In genomic region chr1:194626109-194626508, GRCm38 (mm10) we compare ENCODE assay signal across 13 mouse cellular contexts. TPM values are rescaled to one million over a fixed set of nuclear protein-coding genes. Genes with fewer than 3 reads are reported as not detected.
DNase-seq lines count a peak whose midpoint lies in the region; ATAC-seq and TF ChIP-seq lines count a peak whose summit lies in the region.
"Had no signal": no experiment of that assay in that cellular context is flagged by ENCODE, and none has a peak within 500 bp of the region (broad histone marks: within the 10 kb centered on the region; RNA-seq: fewer than 3 reads in every experiment).

No protein-coding gene starts in this region.

- H3K27ac ChIP-seq in hindbrain, embryonic 13.5 days, result no peak overlapping the region
- peak overlapping the region; percentile 8; the same call in 1 of the 2 replicates for H3K27ac ChIP-seq in small intestine, adult 2 months (ENCODE audit: insufficient read depth, low read depth, low read length)
- H3K27ac ChIP-seq: limb, embryonic 12.5 days; midbrain, embryonic 12.5 days had no signal

- 77% methylated on average over 2 of the region's 2 CpGs for WGBS in hindbrain, embryonic 13.5 days
- 47% methylated on average over 2 of the region's 2 CpGs for WGBS in small intestine, adult 2 months

- H3K36me3 ChIP-seq in hindbrain, embryonic 13.5 days, result 0 out of 2 replicates have a peak, but pooled peaks cover 3% of the 10 kb centered on the region
- H3K36me3 ChIP-seq in small intestine, adult 2 months (ENCODE audit: control insufficient read depth, insufficient read depth, low read length), result no peaks in the 10 kb centered on the region
- H3K36me3 ChIP-seq: limb, embryonic 12.5 days; midbrain, embryonic 12.5 days had no signal

- H3K4me2 ChIP-seq in hindbrain, embryonic 13.5 days, result peak overlapping the region; percentile 63
- H3K4me2 ChIP-seq: limb, embryonic 12.5 days had no signal

- H3K9me3 ChIP-seq in hindbrain, embryonic 13.5 days, result no peaks in the 10 kb centered on the region
- H3K9me3 ChIP-seq: limb, embryonic 12.5 days; midbrain, embryonic 12.5 days had no signal

- no peak for ATAC-seq in hindbrain, embryonic 13.5 days (ENCODE audit: low FRiP score)

- no peak for TF ChIP-seq CTCF in small intestine, adult 2 months (IDR thresholded peaks at IDR 0.05; ENCODE audit: extremely low read depth, insufficient read length, insufficient replicate concordance, low read depth, low read length)

- intact Hi-C loops in heart, postnatal 14 days (cut with DNase I), result loop anchor here (10.0 kb wide), 1 partner anchor 339 kb away; no protein-coding TSS in a partner anchor

- H3K27me3 ChIP-seq in hindbrain, embryonic 13.5 days, result no peaks in the 10 kb centered on the region
- no peaks in the 10 kb centered on the region for H3K27me3 ChIP-seq in small intestine, adult 2 months (ENCODE audit: control insufficient read depth, insufficient read depth, low read length)

- peak; percentile 90 for DNase-seq in heart, adult 11 months
- no peak for DNase-seq in heart, postnatal 14 days
- DNase-seq in lung, postnatal 36 days, result peak; percentile 49
- DNase-seq in lung, postnatal 10 days, result no peak
- no peak for DNase-seq in thymus, postnatal 36 days
- no peak for DNase-seq in thymus, postnatal 0 days (ENCODE audit: low spot score)
- DNase-seq: embryo, embryonic 11 days; heart, postnatal 10 days had no signal

- peak overlapping the region; percentile 96; the same call in 1 of the 2 replicates for H3K4me3 ChIP-seq in hindbrain, embryonic 13.5 days
- H3K4me3 ChIP-seq in small intestine, adult 2 months (ENCODE audit: low read depth, low read length), result no peak overlapping the region
- H3K4me3 ChIP-seq: layer of hippocampus, adult 2 months; limb, embryonic 12.5 days; midbrain, embryonic 12.5 days had no signal

- no peak overlapping the region for H3K9ac ChIP-seq in hindbrain, embryonic 13.5 days
- H3K9ac ChIP-seq: limb, embryonic 12.5 days; midbrain, embryonic 12.5 days had no signal

- H3K4me1 ChIP-seq in hindbrain, embryonic 13.5 days (replicated peaks), result peaks cover 99% of the 10 kb centered on the region
- peaks cover 31% of the 10 kb centered on the region; the same call in 1 of the 2 replicates for H3K4me1 ChIP-seq in small intestine, adult 2 months (ENCODE audit: control insufficient read depth, insufficient read depth, insufficient read length, low read length)

- no peak for TF ChIP-seq POLR2A in small intestine, adult 2 months (IDR thresholded peaks at IDR 0.05; ENCODE audit: low read depth, low read length)

RNA-seq across cellular contexts. Expression of gene Plxna2, which starts 8.1 kb away (rescaled TPM):
- total RNA-seq in heart, postnatal 14 days (2021), result 10 to 100 TPM; 26.6 to 29.7 TPM
- 36.1 and 36.5 TPM in 2 replicates for polyA plus RNA-seq in hindbrain, embryonic 13.5 days (2015; fragmentation: Nextera tagmentation; extraction: Ambion mirVana)
- 5.5 and 8.9 TPM in 2 replicates for polyA plus RNA-seq in small intestine, adult 2 months (2012; rRNA removed)
- 0.87 and 0.95 TPM in 2 replicates for polyA plus RNA-seq in thymus, postnatal 0 days (2015; fragmentation: Nextera tagmentation; extraction: Ambion mirVana)

Comparison
In these comparisons a context has a peak if more than half of its experiments do, and no peak if none do; other contexts are left out.
1. DNase-seq: peak in heart, adult 11 months (single experiment) and lung, postnatal 36 days (single experiment); none in heart, postnatal 14 days (0 of 2), lung, postnatal 10 days (single experiment), thymus, postnatal 36 days (0 of 2) and thymus, postnatal 0 days (single experiment).